Comparison of ENCODE assay signal across 8 mouse cellular contexts in genomic region chr7:3703879-3704441, GRCm38 (mm10). TPM values are rescaled to one million over a fixed set of nuclear protein-coding genes. Genes with fewer than 3 reads are reported as not detected.
A peak's percentile ranks its signal among the peaks of the same experiment; 100 is the strongest.
DNase-seq lines count a peak whose midpoint lies in the region; ATAC-seq lines count a peak whose summit lies in the region.

Gene Rps9 (plus strand): TSS chr7:3703993.

- peak within 1 kb of the TSS; percentile 78 for H3K4me2 ChIP-seq in heart, embryonic 13.5 days
- H3K4me2 ChIP-seq in liver, embryonic 12.5 days = peak within 1 kb of the TSS; percentile 76
- peak within 1 kb of the TSS; percentile 69 for H3K4me2 ChIP-seq in stomach, embryonic 15.5 days

- H3K27me3 ChIP-seq in heart, embryonic 13.5 days (replicated peaks) = no peaks in the 10 kb centered on the region
- no peaks in the 10 kb centered on the region for H3K27me3 ChIP-seq in liver, embryonic 12.5 days (replicated peaks)
- no peaks in the 10 kb centered on the region for H3K27me3 ChIP-seq in stomach, embryonic 15.5 days (replicated peaks)

- H3K4me1 ChIP-seq in brown adipose tissue, adult 24 weeks (ENCODE audit: control insufficient read depth, insufficient read depth, insufficient read length, low read length) = no peaks in the 10 kb centered on the region; the same call in 1 of the 2 replicates
- peaks cover 21% of the 10 kb centered on the region for H3K4me1 ChIP-seq in heart, embryonic 13.5 days
- H3K4me1 ChIP-seq in liver, embryonic 12.5 days = peaks cover 33% of the 10 kb centered on the region
- peaks cover 12% of the 10 kb centered on the region for H3K4me1 ChIP-seq in stomach, embryonic 15.5 days

- 1% methylated on average over 42 of the region's 42 CpGs for WGBS in heart, embryonic 13.5 days
- under 1% methylated on average over 42 of the region's 42 CpGs for WGBS in liver, embryonic 12.5 days (ENCODE audit: insufficient replicate concordance)
- under 1% methylated on average over 42 of the region's 42 CpGs for WGBS in stomach, embryonic 15.5 days

- no peaks in the 10 kb centered on the region for H3K9me3 ChIP-seq in heart, embryonic 13.5 days
- no peaks in the 10 kb centered on the region for H3K9me3 ChIP-seq in liver, embryonic 12.5 days (replicated peaks)
- no peaks in the 10 kb centered on the region for H3K9me3 ChIP-seq in stomach, embryonic 15.5 days

- H3K27ac ChIP-seq in brown adipose tissue, adult 24 weeks (replicated peaks; ENCODE audit: low read depth, low read length) = peak within 1 kb of the TSS; percentile 95
- peak within 1 kb of the TSS; percentile 94 for H3K27ac ChIP-seq in heart, embryonic 13.5 days (replicated peaks)
- H3K27ac ChIP-seq in liver, embryonic 12.5 days = peak within 1 kb of the TSS; percentile 95
- peak within 1 kb of the TSS; percentile 93 for H3K27ac ChIP-seq in stomach, embryonic 15.5 days

- H3K36me3 ChIP-seq in heart, embryonic 13.5 days = peaks cover 72% of the 10 kb centered on the region
- H3K36me3 ChIP-seq in liver, embryonic 12.5 days = peaks cover 60% of the 10 kb centered on the region
- H3K36me3 ChIP-seq in stomach, embryonic 15.5 days = peaks cover 23% of the 10 kb centered on the region

- ATAC-seq in heart, embryonic 13.5 days (ENCODE audit: extremely low read depth, insufficient number of reproducible peaks, low FRiP score, low TSS enrichment) = peak; percentile 81
- peak; percentile 88 for ATAC-seq in liver, embryonic 12.5 days
- peak; percentile 92 for ATAC-seq in stomach, embryonic 15.5 days (ENCODE audit: insufficient read depth, low FRiP score, low read depth)

- peak within 1 kb of the TSS; percentile 96 for H3K9ac ChIP-seq in heart, embryonic 13.5 days
- peak within 1 kb of the TSS; percentile 94 for H3K9ac ChIP-seq in liver, embryonic 12.5 days
- peak within 1 kb of the TSS; percentile 80 for H3K9ac ChIP-seq in stomach, embryonic 15.5 days

- H3K4me3 ChIP-seq in brown adipose tissue, adult 24 weeks (ENCODE audit: insufficient read depth, low read depth, low read length) = peak within 1 kb of the TSS; percentile 91
- H3K4me3 ChIP-seq in heart, embryonic 13.5 days = peak within 1 kb of the TSS; percentile 90
- H3K4me3 ChIP-seq in liver, embryonic 12.5 days = peak within 1 kb of the TSS; percentile 91
- H3K4me3 ChIP-seq in stomach, embryonic 15.5 days (replicated peaks) = peak within 1 kb of the TSS; percentile 75

- peak; percentile 99 for DNase-seq in CD4-positive, CD25-positive, alpha-beta regulatory T cell, adult 2 months (ENCODE audit: low read depth, low spot score)
- DNase-seq in fat pad, adult 2 months (ENCODE audit: extremely low read depth, low read depth, low spot score) = peak; percentile 83
- peak; percentile 98 for DNase-seq in kidney, postnatal 10 days
- peak; percentile 96 for DNase-seq in natural killer cell, adult 2 months (ENCODE audit: low spot score in 2 of 2)

RNA-seq across cellular contexts. Expression of gene Rps9, which starts in this region (rescaled TPM):
- polyA plus RNA-seq in brown adipose tissue, adult 24 weeks (2012; ENCODE audit: insufficient read depth, insufficient read length, missing spikeins) = 727 and 740 TPM in 2 replicates
- 844 and 931 TPM in 2 replicates for polyA plus RNA-seq in heart, embryonic 13.5 days (2015; fragmentation: Nextera tagmentation; extraction: Ambion mirVana)
- 1,310 and 1,334 TPM in 2 replicates for polyA plus RNA-seq in liver, embryonic 12.5 days (2016; fragmentation: Nextera tagmentation; extraction: Ambion mirVana)
- polyA plus RNA-seq in stomach, embryonic 15.5 days (2015; fragmentation: Nextera tagmentation; extraction: Ambion mirVana) = 1,416 and 1,486 TPM in 2 replicates

Comparison
In these comparisons a context has a peak if more than half of its experiments do, and no peak if none do; other contexts are left out.
1. Peak in every context shown above with its lines: DNase-seq, ATAC-seq, H3K4me3 ChIP-seq and H3K27ac ChIP-seq.